Mouse (Mus musculus): ENCODE measurements around the gene 4930595D18Rik. TPM values are rescaled to one million over a fixed set of nuclear protein-coding genes. Genes with fewer than 3 reads are reported as not detected.

The 4930595D18Rik gene
- 0.21 TPM in 1 of 2 replicates, not detected in the other for polyA plus RNA-seq (2015; fragmentation: Nextera tagmentation; extraction: Ambion mirVana)

DNA sequence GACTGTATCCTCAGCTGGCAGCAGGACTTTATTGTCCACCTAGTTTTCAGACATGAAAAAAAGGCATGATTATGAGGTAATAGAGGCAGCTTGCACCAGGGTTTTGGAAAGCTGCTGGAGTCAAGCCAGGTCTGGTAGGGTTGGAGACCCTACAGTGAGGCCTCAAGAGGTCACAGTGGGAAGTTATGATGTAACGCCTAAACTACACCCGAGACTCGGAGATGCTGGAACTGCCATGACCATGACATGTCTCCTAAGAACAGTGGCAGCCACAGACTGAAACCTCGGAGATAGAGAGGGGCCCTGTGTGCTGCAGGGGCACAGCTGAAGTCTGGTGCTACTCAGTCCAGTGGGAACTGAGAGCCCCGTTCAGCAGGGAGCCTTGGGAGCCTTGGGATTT, at the start of gene 4930595D18Rik:
TSS of gene 4930595D18Rik (minus strand) at position 16 of the 400 bp plus-strand sequence.
- WGBS = 83% methylated on average over 5 of the region's 5 CpGs
- Histone ChIP-seq H3K4me1 (0 out of 2 replicates have a peak, but pooled peaks cover 12% of the 10 kb centered on the region), H3K36me3 (ENCODE audit: poor library complexity, severe bottlenecking) (peaks cover 5% of the 10 kb centered on the region; the same call in 1 of the 2 replicates), H3K9ac (no peak within 1 kb of the TSS), H3K4me3 (no peak within 1 kb of the TSS), H3K4me2 (no peak within 1 kb of the TSS), H3K9me3 (replicated peaks) (no peaks in the 10 kb centered on the region), H3K27me3 (no peaks in the 10 kb centered on the region), H3K27ac (no peak within 1 kb of the TSS)
- ATAC-seq = no peak

DNA sequence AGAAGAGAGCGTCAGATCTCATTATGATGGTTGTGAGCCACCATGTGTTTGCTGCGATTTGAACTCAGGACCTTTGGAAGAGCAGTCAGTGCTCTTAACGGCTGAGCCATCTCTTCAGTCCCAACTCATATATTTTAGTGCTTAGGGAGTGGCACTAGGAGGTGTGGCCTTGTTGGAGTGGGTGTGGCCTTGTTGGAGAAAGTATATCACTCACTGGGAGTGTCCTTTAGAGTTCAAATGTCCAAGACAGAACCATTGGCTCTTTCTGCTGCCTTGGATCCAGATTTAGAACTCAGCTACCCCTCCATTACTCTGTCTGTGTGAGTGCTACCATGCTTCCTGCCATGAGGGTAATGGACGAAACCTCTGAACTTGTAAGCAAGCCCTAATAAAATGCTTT, 49.5 kb upstream of the 4930595D18Rik start:
- Histone ChIP-seq H3K9ac (no peak overlapping the region), H3K4me3 (no peak overlapping the region), H3K4me2 (no peak overlapping the region), H3K27me3 (no peaks in the 10 kb centered on the region), H3K9me3 (replicated peaks) (no peaks in the 10 kb centered on the region), H3K36me3 (ENCODE audit: poor library complexity, severe bottlenecking) (peaks cover 31% of the 10 kb centered on the region), H3K27ac (no peak overlapping the region), H3K4me1 (peaks cover 8% of the 10 kb centered on the region)
- no peak for ATAC-seq
- WGBS = 93% methylated on average over 4 of the region's 4 CpGs

DNA sequence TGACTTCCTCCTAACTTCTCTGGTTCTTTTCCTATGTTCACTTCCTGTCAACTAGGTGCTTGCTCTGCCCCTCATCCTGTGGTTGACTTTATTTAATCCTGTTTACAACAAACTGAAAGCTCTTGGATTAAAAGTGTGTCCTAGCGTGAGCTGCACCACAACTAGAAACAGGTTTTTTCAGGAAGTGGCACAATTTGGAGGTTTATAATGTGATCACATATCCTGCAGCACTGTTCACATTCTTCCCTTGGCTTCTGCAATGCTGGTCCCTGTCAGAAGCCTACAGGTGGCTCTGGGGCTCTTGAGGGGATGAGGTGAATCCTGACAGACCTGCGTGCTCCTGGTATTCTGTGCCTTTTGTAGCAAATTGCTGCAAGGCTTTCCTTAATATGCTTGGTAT, 46.5 kb upstream of the 4930595D18Rik start:
- Histone ChIP-seq H3K4me2 (no peak overlapping the region), H3K27ac (no peak overlapping the region; the same call in 1 of the 2 replicates), H3K36me3 (ENCODE audit: poor library complexity, severe bottlenecking) (peaks cover 19% of the 10 kb centered on the region; the same call in 1 of the 2 replicates), H3K4me3 (no peak overlapping the region), H3K9me3 (replicated peaks) (no peaks in the 10 kb centered on the region), H3K27me3 (no peaks in the 10 kb centered on the region), H3K9ac (no peak overlapping the region), H3K4me1 (no peaks in the 10 kb centered on the region)
- ATAC-seq = no peak
- 95% methylated on average over 2 of the region's 2 CpGs for WGBS

- H3K36me3 ChIP-seq (ENCODE audit: poor library complexity, severe bottlenecking) = 0 out of 2 replicates have a peak, but pooled peaks cover 8% of the 10 kb centered on the region
- no peak overlapping the region for H3K27ac ChIP-seq
- over 99% methylated on average over 5 of the region's 5 CpGs for WGBS
- no peak overlapping the region for H3K9ac ChIP-seq
- ATAC-seq = no peak
- no peaks in the 10 kb centered on the region for H3K4me1 ChIP-seq
- no peak overlapping the region for H3K4me2 ChIP-seq
- no peak overlapping the region for H3K4me3 ChIP-seq
- H3K27me3 ChIP-seq = no peaks in the 10 kb centered on the region
- H3K9me3 ChIP-seq (replicated peaks) = no peaks in the 10 kb centered on the region
These were observed 44.2 kb upstream of the 4930595D18Rik start for GRCm38 (mm10) chr12:111228488-111228887.

DNA sequence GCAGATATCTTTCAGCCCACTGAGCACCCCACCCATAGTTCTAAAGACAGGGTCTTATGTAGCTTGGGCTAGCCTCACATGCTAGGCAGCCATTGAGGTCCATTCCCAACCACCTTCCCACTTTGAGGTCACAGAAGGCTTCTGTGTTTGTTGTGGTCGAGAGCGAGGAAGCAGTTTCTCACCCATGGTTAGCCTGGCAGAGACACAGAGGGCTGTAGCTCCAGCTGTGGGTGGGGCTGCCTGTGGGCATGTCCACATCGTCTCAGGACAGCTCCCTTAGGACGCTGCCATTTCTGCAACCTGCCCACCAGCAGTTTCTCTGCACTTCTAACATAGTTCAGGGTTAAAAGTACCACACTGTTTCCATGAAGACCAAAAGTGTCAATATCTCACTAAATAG, 43.1 kb upstream of the 4930595D18Rik start:
- H3K27me3 ChIP-seq = no peaks in the 10 kb centered on the region
- H3K9me3 ChIP-seq (replicated peaks) = peaks cover 2% of the 10 kb centered on the region; the same call in 1 of the 2 replicates
- ATAC-seq = no peak
- 83% methylated on average over 4 of the region's 4 CpGs for WGBS
- peaks cover 16% of the 10 kb centered on the region for H3K36me3 ChIP-seq (ENCODE audit: poor library complexity, severe bottlenecking)
- no peak overlapping the region for H3K27ac ChIP-seq
- no peak overlapping the region for H3K4me2 ChIP-seq
- no peak overlapping the region for H3K4me3 ChIP-seq
- no peaks in the 10 kb centered on the region for H3K4me1 ChIP-seq
- H3K9ac ChIP-seq = no peak overlapping the region

- H3K4me3 ChIP-seq = no peak overlapping the region
- no peaks in the 10 kb centered on the region for H3K4me1 ChIP-seq
- 85% methylated on average over 10 of the region's 10 CpGs for WGBS
- no peak overlapping the region for H3K9ac ChIP-seq
- no peak for ATAC-seq
- peaks cover 16% of the 10 kb centered on the region for H3K9me3 ChIP-seq (replicated peaks)
- H3K36me3 ChIP-seq (ENCODE audit: poor library complexity, severe bottlenecking) = peaks cover 37% of the 10 kb centered on the region
- no peak overlapping the region for H3K4me2 ChIP-seq
- H3K27ac ChIP-seq = peak overlapping the region; percentile 42; the same call in 1 of the 2 replicates
- H3K27me3 ChIP-seq = no peaks in the 10 kb centered on the region
These were observed 41.0 kb upstream of the 4930595D18Rik start for GRCm38 (mm10) chr12:111225197-111225780.

DNA sequence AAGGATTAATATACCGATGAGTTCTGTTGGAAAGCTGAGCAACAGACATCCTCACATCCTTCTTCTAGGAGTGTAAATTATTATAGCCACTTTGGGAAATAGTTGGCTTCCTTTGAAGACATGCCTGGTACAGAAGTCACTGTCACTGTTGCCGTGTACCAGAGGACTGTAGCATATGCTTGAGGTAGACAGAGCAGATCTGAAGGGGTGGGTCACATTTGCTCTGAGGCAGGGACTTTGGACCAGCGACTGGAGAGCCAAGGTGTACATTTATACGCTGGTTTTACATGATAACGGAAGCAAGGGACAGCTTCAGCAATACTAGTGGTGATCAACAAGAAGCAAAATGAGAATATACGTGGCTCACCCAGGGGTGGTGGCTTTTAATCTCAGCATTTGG, 34.6 kb upstream of the 4930595D18Rik start:
- no peaks in the 10 kb centered on the region for H3K4me1 ChIP-seq
- peaks cover 36% of the 10 kb centered on the region for H3K36me3 ChIP-seq (ENCODE audit: poor library complexity, severe bottlenecking)
- H3K27me3 ChIP-seq = no peaks in the 10 kb centered on the region
- H3K4me2 ChIP-seq = no peak overlapping the region
- WGBS = 95% methylated on average over 6 of the region's 6 CpGs
- no peak overlapping the region for H3K9ac ChIP-seq
- no peak overlapping the region for H3K4me3 ChIP-seq
- ATAC-seq = no peak
- H3K9me3 ChIP-seq (replicated peaks) = peaks cover 20% of the 10 kb centered on the region
- H3K27ac ChIP-seq = no peak overlapping the region

- Histone ChIP-seq H3K36me3 (ENCODE audit: poor library complexity, severe bottlenecking) (no peaks in the 10 kb centered on the region), H3K4me3 (no peak overlapping the region), H3K27me3 (no peaks in the 10 kb centered on the region), H3K9ac (no peak overlapping the region), H3K4me2 (no peak overlapping the region), H3K9me3 (replicated peaks) (no peaks in the 10 kb centered on the region), H3K4me1 (0 out of 2 replicates have a peak, but pooled peaks cover 7% of the 10 kb centered on the region), H3K27ac (no peak overlapping the region)
- WGBS = 69% methylated on average over 5 of the region's 5 CpGs
- no peak for ATAC-seq
These were observed 27.4 kb upstream of the 4930595D18Rik start for GRCm38 (mm10) chr12:111211729-111212128.

DNA sequence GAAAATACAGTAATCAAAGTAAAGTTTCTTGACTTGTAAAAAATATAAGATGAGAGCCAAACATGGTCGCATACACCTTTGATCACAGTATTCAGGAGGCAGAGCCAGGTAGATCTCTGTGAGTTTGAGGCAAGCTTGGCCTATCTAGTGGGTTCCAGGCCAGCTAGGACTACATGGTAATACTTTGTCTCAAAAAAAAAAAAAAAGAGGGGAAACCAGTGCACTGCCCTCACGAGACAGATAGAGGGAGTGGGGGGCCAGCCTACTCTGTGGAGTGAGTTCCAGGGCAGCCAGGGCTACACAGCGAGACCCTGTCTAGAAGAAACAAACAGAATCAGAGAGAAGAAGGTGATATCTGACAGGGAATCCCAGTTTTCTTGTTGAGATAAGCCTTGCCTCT, 23.4 kb upstream of the 4930595D18Rik start:
- H3K4me2 ChIP-seq = no peak overlapping the region
- no peaks in the 10 kb centered on the region for H3K36me3 ChIP-seq (ENCODE audit: poor library complexity, severe bottlenecking)
- WGBS = 85% methylated on average over 3 of the region's 3 CpGs
- H3K4me3 ChIP-seq = no peak overlapping the region
- peaks cover 22% of the 10 kb centered on the region for H3K4me1 ChIP-seq
- no peak overlapping the region for H3K27ac ChIP-seq
- no peak overlapping the region for H3K9ac ChIP-seq
- H3K9me3 ChIP-seq (replicated peaks) = no peaks in the 10 kb centered on the region
- no peaks in the 10 kb centered on the region for H3K27me3 ChIP-seq
- no peak for ATAC-seq

- H3K4me3 ChIP-seq = no peak overlapping the region
- H3K4me1 ChIP-seq = peaks cover 19% of the 10 kb centered on the region
- no peak overlapping the region for H3K9ac ChIP-seq
- ATAC-seq = no peak
- no peaks in the 10 kb centered on the region for H3K9me3 ChIP-seq (replicated peaks)
- no peak overlapping the region for H3K4me2 ChIP-seq
- no peaks in the 10 kb centered on the region for H3K27me3 ChIP-seq
- WGBS = 57% methylated on average over 3 of the region's 3 CpGs
- peak overlapping the region; percentile 14; the same call in 1 of the 2 replicates for H3K27ac ChIP-seq
- no peaks in the 10 kb centered on the region for H3K36me3 ChIP-seq (ENCODE audit: poor library complexity, severe bottlenecking)
These were observed 19.7 kb upstream of the 4930595D18Rik start for GRCm38 (mm10) chr12:111203945-111204344.

DNA sequence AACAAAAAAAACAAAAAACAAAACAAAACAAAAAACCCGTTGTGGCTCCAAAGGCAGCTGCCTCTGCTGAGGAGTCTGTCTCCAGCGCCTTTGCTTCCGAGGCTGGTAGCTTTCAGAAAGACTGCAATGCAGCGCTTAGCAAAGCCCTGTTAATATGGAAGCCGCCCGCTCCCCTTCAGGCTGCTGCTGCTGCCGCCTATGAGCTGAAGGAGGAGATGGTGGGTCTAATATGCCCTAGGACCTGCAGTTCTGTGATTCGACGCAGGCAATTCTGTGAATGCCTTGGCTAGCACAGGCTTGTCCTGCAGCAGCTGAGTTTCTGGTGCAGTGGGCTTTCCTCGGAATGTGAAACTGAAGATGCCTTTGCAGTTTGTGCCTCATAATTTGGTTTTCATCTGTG, 18.8 kb upstream of the 4930595D18Rik start:
- 0 out of 2 replicates have a peak overlapping the region, but pooled peaks have one; percentile 45 for H3K9ac ChIP-seq
- peaks cover 19% of the 10 kb centered on the region for H3K4me1 ChIP-seq
- no peaks in the 10 kb centered on the region for H3K9me3 ChIP-seq (replicated peaks)
- H3K4me3 ChIP-seq = no peak overlapping the region
- H3K4me2 ChIP-seq = no peak overlapping the region
- no peaks in the 10 kb centered on the region for H3K27me3 ChIP-seq
- no peak for ATAC-seq
- 61% methylated on average over 10 of the region's 10 CpGs for WGBS
- H3K36me3 ChIP-seq (ENCODE audit: poor library complexity, severe bottlenecking) = no peaks in the 10 kb centered on the region
- 0 out of 2 replicates have a peak overlapping the region, but pooled peaks have one; percentile 54 for H3K27ac ChIP-seq

- Histone ChIP-seq H3K9ac (no peak overlapping the region), H3K27ac (no peak overlapping the region), H3K4me1 (peaks cover 17% of the 10 kb centered on the region), H3K4me3 (no peak overlapping the region), H3K4me2 (no peak overlapping the region), H3K27me3 (no peaks in the 10 kb centered on the region), H3K36me3 (ENCODE audit: poor library complexity, severe bottlenecking) (no peaks in the 10 kb centered on the region), H3K9me3 (replicated peaks) (no peaks in the 10 kb centered on the region)
- WGBS = 88% methylated on average over 4 of the region's 4 CpGs
- no peak for ATAC-seq
These were observed 12.3 kb upstream of the 4930595D18Rik start for GRCm38 (mm10) chr12:111196548-111196947.

DNA sequence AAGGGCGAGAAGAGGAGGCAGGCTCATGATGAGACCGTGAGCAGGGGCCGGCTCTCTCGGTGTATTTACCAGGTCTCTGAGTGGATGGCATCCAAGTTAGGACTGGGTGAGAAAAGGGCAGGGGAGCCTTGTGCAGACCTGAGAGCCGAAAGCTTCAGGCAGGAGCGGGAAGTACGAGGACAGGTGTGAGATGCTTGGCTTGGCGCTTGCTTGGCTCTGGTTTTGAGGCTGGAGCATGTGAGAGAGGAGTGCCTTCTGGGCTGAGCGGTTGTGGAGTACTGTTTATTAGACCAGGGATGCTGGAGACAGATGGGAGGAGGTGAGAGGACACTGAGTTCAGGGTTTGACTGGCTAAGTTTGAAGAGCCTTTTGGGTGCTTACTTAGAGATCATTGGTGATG, 9.0 kb upstream of the 4930595D18Rik start:
- H3K27ac ChIP-seq = peak overlapping the region; percentile 40
- 68% methylated on average over 9 of the region's 9 CpGs for WGBS
- no peak overlapping the region for H3K9ac ChIP-seq
- ATAC-seq = no peak
- H3K36me3 ChIP-seq (ENCODE audit: poor library complexity, severe bottlenecking) = no peaks in the 10 kb centered on the region
- peaks cover 17% of the 10 kb centered on the region for H3K4me1 ChIP-seq
- H3K4me3 ChIP-seq = no peak overlapping the region
- no peaks in the 10 kb centered on the region for H3K9me3 ChIP-seq (replicated peaks)
- no peaks in the 10 kb centered on the region for H3K27me3 ChIP-seq
- no peak overlapping the region; the same call in 1 of the 2 replicates for H3K4me2 ChIP-seq

Measured in forebrain, embryonic 13.5 days (tissue).